Mouse (Mus musculus): ENCODE results near the gene Gm37419. TPM values are rescaled to one million over a fixed set of nuclear protein-coding genes. Genes with fewer than 3 reads are reported as not detected.

Gm37419 gene
- total and polyA plus RNA-seq, 3 experiments = not detected

GRCm38 (mm10) chr16:24011306-24011705 is 23.0 kb downstream of the Gm37419 start:
- no peak for DNase-seq (ENCODE audit: low read depth, low spot score)
- no peaks in the 10 kb centered on the region for H3K4me1 ChIP-seq (ENCODE audit: control insufficient read depth in 1 of 2, insufficient read depth in 2 of 2, low read length in 2 of 2)
- H3K4me3 ChIP-seq (ENCODE audit: control insufficient read depth in 1 of 2, insufficient read depth in 1 of 2, low read depth in 2 of 2, low read length in 2 of 2) = no peak overlapping the region
- H3K9me3 ChIP-seq (replicated peaks; ENCODE audit: insufficient read depth, low read length) = no peaks in the 10 kb centered on the region
- no peak overlapping the region for H3K9ac ChIP-seq (ENCODE audit: control insufficient read depth, low read depth, low read length, poor library complexity, severe bottlenecking)
- no peaks in the 10 kb centered on the region for H3K27me3 ChIP-seq (ENCODE audit: control insufficient read depth in 1 of 2, insufficient read depth in 2 of 2, low read length in 2 of 2)
- H3K27ac ChIP-seq (ENCODE audit: control insufficient read depth, low read depth, low read length) = no peak overlapping the region
- no peaks in the 10 kb centered on the region for H3K36me3 ChIP-seq (ENCODE audit: control insufficient read depth in 1 of 2, insufficient read depth in 2 of 2, low read length in 2 of 2)
- H3K79me2 ChIP-seq (ENCODE audit: control insufficient read depth, insufficient read depth, low read length, poor library complexity) = no peaks in the 10 kb centered on the region
- TF ChIP-seq GATA1 (IDR thresholded peaks at IDR 0.05; ENCODE audit: low read depth, low read length) = no peak
- no peak for TF ChIP-seq USF2 (IDR thresholded peaks at IDR 0.05; ENCODE audit: borderline replicate concordance in 1 of 2, insufficient read depth in 1 of 2, low read depth in 1 of 2, low read length in 2 of 2)
- no peak for TF ChIP-seq MAX (IDR thresholded peaks at IDR 0.05; ENCODE audit: low read length)
- TF ChIP-seq NRF1 (IDR thresholded peaks at IDR 0.05; ENCODE audit: insufficient read depth, low read depth, low read length, poor library complexity, severe bottlenecking) = no peak
- TF ChIP-seq UBTF (IDR thresholded peaks at IDR 0.05; ENCODE audit: borderline replicate concordance, insufficient read depth, low read depth, low read length) = no peak
- no peak for TF ChIP-seq USF1 (IDR thresholded peaks at IDR 0.05; ENCODE audit: low read depth, low read length)
- TF ChIP-seq E2F4 (IDR thresholded peaks at IDR 0.05; ENCODE audit: borderline replicate concordance, low read depth, low read length) = no peak
- no peak for TF ChIP-seq BHLHE40 (IDR thresholded peaks at IDR 0.05; ENCODE audit: borderline replicate concordance, low read depth, low read length)
- no peak for TF ChIP-seq JUND (IDR thresholded peaks at IDR 0.05; ENCODE audit: low read depth, low read length)
- TF ChIP-seq POLR2AphosphoS5 (IDR thresholded peaks at IDR 0.05; ENCODE audit: borderline replicate concordance, low read depth, low read length) = no peak
- no peak for TF ChIP-seq SMC3 (IDR thresholded peaks at IDR 0.05; ENCODE audit: low read depth, low read length)
- TF ChIP-seq MYC (IDR thresholded peaks at IDR 0.05; ENCODE audit: low read depth, low read length) = no peak
- TF ChIP-seq NELFE (IDR thresholded peaks at IDR 0.05; ENCODE audit: low read depth, low read length) = no peak

- Histone ChIP-seq H3K36me3 (ENCODE audit: control insufficient read depth in 1 of 2, insufficient read depth in 2 of 2, low read length in 2 of 2) (no peaks in the 10 kb centered on the region), H3K4me3 (ENCODE audit: control insufficient read depth in 1 of 2, insufficient read depth in 1 of 2, low read depth in 2 of 2, low read length in 2 of 2) (no peak overlapping the region), H3K9ac (ENCODE audit: control insufficient read depth, low read depth, low read length, poor library complexity, severe bottlenecking) (no peak overlapping the region), H3K9me3 (replicated peaks; ENCODE audit: insufficient read depth, low read length) (no peaks in the 10 kb centered on the region), H3K27me3 (ENCODE audit: control insufficient read depth in 1 of 2, insufficient read depth in 2 of 2, low read length in 2 of 2) (no peaks in the 10 kb centered on the region), H3K4me1 (ENCODE audit: control insufficient read depth in 1 of 2, insufficient read depth in 2 of 2, low read length in 2 of 2) (no peaks in the 10 kb centered on the region), H3K79me2 (ENCODE audit: control insufficient read depth, insufficient read depth, low read length, poor library complexity) (no peaks in the 10 kb centered on the region), H3K27ac (ENCODE audit: control insufficient read depth, low read depth, low read length) (no peak overlapping the region)
- DNase-seq (ENCODE audit: low read depth, low spot score) = no peak
- no peak for TF ChIP-seq RCOR1 (IDR thresholded peaks at IDR 0.05; ENCODE audit: low read depth, low read length)
- TF ChIP-seq ZNF384 (IDR thresholded peaks at IDR 0.05; ENCODE audit: low read depth, low read length) = no peak
- TF ChIP-seq GABPA (IDR thresholded peaks at IDR 0.05; ENCODE audit: low read depth, low read length) = no peak
- no peak for TF ChIP-seq SMC3 (IDR thresholded peaks at IDR 0.05; ENCODE audit: low read depth, low read length)
- TF ChIP-seq MYB (IDR thresholded peaks at IDR 0.05; ENCODE audit: low read depth, low read length) = no peak
- TF ChIP-seq HCFC1 (IDR thresholded peaks at IDR 0.05; ENCODE audit: low read depth, low read length) = no peak
- no peak for TF ChIP-seq ELF1 (IDR thresholded peaks at IDR 0.05; ENCODE audit: low read depth, low read length)
- no peak for TF ChIP-seq EP300 (IDR thresholded peaks at IDR 0.05; ENCODE audit: low read depth in 1 of 2, low read length in 2 of 2)
- no peak for TF ChIP-seq MYC (IDR thresholded peaks at IDR 0.05; ENCODE audit: low read depth, low read length)
- TF ChIP-seq POLR2AphosphoS5 (IDR thresholded peaks at IDR 0.05; ENCODE audit: borderline replicate concordance, low read depth, low read length) = no peak
- TF ChIP-seq ZC3H11A (IDR thresholded peaks at IDR 0.05; ENCODE audit: low read depth, low read length) = no peak
- no peak for TF ChIP-seq GATA1 (IDR thresholded peaks at IDR 0.05; ENCODE audit: low read depth, low read length)
- no peak for TF ChIP-seq MEF2A (IDR thresholded peaks at IDR 0.05; ENCODE audit: extremely low read depth, insufficient replicate concordance, low read depth, low read length, poor library complexity, severe bottlenecking)
- TF ChIP-seq TAL1 (IDR thresholded peaks at IDR 0.05; ENCODE audit: low read length) = no peak
- no peak for TF ChIP-seq POLR2A (IDR thresholded peaks at IDR 0.05; ENCODE audit: control insufficient read depth in 1 of 2, insufficient read depth in 1 of 2, low read depth in 1 of 2, low read length in 2 of 2, poor library complexity in 1 of 2)
- TF ChIP-seq POLR2AphosphoS2 (IDR thresholded peaks at IDR 0.05; ENCODE audit: low read length) = no peak
Observed at GRCm38 (mm10) chr16:24012066-24012465, 23.8 kb downstream of the Gm37419 start.

Measured in MEL (cell line).